Mouse (Mus musculus) mesoderm, embryonic 11.5 days (tissue): ENCODE results near the gene Pip4k2b.
"Not testable (repeated sequence)": the region's sequence is repeated elsewhere in the genome, so short reads cannot be mapped to it uniquely, and the experiment has no call there.

ENCODE experiments used
- DNase-seq: peaks from one replicate; pipeline ENCODE4 v3.0.0-alpha.2; 2012; ENCODE audit warnings: low read depth, low spot score

The Pip4k2b gene

DNA sequence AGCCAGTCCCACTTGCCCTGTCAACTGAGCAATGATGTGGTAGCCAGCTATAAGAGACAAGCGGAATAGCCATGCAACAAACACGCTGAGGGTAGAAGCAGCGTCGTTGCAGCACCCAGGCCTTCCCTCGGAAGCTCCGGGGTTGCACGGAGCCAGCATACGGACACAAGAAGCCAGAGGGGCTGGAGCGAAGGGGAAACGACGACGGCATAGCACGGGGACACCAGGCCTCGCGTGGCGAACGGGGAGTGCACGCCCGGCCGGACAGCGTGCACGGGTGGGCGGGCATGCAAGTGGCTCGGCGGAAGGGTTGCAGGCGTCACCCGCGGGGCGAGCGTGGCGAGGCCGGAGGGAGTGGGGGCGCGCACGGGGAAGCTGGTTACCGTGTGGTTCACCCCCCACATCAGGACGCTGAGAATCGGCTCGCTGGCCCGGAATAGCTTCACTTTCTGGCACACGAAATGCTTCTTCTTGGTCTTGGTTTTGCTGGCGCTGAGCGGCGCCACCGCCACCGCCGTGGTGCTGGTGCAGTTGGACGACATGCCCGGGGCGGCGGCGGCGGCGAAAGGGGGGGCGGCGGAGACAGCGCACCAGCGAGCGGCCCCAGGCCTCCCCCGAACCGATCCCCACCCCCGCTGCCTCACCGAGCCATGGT lies at the start of gene Pip4k2b:
Gene Pip4k2b (minus strand): TSS at position 642 of the 655 bp plus-strand sequence.
- peak; percentile 41 for DNase-seq

DNA sequence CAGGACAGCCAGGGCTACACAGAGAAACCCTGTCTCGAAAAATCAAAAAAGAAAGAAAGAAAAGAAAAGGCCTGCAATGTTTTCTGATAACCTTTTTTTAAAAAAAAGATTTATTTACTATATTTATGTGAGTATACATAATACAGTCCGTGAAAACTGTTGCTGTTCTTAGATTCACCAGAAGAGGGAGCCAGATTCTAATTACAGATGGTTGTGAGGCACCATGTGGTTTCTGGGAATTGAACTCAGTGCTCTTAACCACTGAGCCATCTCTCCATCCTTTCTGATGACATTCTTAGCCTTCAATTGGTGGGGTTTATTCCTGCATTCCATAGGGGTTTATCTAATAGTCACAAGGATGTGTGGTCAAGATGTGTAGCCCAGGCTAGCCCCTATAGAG lies 48.7 kb upstream of the Pip4k2b start:
- DNase-seq = peak; percentile 65

DNA sequence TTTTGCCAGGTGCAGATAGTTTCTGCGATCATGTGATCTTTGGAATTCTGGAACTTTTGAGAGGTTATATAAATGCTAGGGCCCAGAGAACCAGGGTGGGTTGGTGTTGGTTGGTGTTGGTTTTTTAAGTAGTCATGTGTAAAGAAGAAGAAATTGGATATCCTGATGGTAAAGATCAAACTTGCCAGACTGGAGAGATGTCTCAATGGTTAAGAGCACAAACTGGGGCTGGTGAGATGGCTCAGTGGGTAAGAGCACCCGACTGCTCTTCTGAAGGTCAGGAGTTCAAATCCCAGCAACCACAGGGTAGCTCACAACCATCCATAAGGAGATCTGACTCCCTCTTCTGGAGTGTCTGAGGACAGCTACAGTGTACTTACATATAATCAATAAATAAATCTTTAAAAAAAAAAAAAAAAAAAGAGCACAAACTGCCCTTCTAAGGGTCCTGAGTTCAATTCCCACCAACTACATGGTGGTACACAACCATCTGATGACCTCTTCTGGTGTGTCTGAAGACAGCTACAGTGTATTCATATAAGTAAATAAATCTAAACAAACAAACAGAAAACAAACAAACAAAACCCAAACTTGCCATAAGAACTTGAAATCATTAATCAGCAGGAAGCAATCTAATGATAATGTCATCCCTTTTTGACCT lies 46.4 kb upstream of the Pip4k2b start:
- not testable (repeated sequence) for DNase-seq

DNA sequence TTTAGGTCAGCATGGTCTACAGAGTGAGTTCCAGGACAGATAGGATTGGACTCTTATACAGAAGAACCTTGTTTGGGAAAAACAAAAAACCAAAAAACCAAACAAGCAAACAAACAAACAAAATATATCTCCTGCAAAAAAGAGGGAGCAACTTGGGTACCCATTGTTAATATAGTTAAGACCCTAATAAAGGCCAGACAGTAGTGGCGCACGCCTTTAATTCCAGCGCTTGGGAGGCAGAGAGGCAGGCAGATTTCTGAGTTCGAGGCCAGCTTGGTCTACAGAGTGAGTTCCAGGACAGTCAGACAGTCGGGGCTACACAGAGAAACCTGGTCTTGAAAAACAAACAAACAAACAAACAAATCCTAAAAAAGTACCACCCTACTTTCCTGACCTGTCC lies 45.2 kb upstream of the Pip4k2b start:
- no peak for DNase-seq

DNA sequence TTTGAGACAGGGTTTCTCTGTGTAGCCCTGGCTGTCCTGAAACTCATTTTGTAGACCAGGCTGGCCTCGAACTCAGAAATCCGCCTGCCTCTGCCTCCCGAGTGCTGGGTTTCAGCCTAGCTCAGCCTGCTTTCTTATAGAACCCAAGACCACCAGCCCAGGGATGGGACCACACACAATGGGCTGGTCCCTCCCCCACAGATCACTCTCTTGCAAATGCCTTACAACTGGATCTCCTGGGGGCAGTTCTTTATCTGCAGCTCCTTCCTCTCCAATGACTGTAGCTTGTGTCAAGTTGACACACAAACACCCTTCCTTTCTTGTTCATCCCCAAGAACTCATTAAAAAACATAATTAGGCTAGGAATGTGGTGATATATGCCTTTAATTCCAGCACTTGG lies 43.5 kb upstream of the Pip4k2b start:
- DNase-seq = no peak

DNA sequence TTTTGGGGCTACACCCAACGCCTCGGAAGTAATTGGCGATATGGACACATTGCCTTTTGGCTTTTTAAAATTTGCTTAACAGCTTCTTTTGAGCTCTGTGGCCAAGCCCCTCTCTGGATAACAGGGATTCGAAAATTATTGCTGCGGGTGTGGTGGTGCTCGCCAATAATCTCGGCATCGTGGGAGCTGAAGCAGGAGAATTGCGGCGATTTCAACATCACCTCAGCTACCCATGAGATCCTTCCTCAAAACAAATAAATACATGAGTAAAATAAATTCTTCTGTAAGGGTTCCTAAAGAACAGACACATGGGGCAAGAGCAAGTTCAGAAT lies 38.0 kb upstream of the Pip4k2b start:
- DNase-seq = no peak

DNA sequence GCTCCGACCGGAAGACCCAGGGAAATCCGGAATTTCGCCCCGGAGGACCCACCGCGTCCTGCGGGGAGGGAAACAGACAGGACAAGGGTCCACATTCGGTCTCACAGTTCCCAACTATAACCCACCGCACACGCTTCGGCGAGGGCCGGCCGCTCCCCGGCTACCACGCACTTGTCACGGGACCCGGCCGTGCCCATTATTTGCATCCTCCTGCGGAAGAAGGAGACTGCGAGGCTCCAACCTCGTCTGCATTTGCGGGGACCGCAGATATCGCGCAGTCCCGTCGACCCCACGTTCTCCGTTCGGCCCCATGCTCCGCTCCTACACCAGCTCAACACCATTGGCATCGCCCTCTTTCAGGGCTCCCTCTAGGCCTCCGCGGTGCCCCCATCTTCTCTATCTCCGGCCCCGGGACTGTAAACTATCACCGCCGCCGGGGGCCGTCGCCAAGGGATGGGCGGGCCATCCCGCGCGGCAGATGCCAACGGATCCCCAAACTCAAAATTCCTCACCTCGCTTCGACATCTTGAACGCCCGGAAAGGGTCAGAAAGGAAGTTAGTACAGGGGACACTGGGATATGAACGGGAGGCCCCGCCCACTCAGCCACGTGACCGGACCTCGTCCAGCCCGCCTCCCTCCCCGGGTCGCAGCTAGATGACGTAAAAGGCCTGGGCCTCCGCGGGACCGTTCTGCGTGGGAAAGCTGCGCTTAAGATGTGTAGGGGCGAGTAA lies 37.5 kb upstream of the Pip4k2b start, which contains the start of gene Rpl23:
Gene Rpl23 (minus strand): TSS at position 606 of the 732 bp plus-strand sequence.
- DNase-seq = peak; percentile 98

DNA sequence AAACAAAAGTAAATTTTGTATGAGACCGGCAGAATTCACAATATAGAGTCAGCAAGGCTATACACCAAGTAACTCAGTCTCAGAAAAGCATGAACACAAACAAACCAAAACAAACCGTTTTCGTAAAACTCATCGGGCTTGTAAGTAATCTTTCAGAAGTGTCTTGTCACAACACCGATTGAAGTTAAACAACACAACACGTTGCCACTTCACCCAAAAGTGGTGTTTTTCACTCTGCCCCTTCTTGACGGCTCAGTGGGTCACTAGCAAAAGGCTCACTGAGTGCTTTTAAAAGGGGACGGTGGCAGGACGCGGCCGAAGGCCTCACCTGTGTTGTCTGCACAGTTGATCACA lies 37.0 kb upstream of the Pip4k2b start:
- DNase-seq = no peak

DNA sequence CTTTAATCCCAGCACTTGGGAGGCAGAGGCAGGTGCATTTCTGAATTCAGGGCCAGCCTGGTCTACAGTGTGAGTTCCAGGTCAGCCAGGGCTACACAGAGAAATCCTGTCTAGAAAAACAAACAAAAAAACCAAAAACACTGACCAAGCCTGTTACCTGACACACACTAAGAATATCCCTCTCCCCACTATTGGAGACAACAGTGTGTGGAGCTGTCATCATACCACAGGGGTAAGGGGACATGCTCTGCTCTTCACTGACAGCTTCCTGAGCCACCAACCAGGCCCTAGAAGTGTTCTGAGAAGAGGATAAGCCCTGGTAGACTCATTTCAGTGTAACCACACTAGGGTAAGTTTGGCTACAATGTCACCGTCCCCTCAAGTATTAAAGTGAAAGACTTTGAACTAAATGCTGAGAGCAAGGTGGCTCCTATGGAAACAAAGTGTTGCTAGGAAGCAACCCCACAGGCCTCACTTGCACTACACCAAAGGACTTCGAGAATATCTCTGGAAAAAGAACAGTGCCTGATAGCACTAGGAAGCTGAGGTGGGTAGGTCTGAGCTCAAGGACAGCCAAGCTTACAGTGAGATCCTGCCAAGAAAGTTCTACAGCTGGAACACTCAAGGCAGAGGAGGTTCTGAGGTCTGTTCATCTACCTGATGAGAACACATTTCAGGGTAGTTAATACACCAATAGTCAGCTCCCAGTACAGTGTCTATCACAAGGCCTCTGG lies 35.6 kb upstream of the Pip4k2b start:
- DNase-seq = no peak

DNA sequence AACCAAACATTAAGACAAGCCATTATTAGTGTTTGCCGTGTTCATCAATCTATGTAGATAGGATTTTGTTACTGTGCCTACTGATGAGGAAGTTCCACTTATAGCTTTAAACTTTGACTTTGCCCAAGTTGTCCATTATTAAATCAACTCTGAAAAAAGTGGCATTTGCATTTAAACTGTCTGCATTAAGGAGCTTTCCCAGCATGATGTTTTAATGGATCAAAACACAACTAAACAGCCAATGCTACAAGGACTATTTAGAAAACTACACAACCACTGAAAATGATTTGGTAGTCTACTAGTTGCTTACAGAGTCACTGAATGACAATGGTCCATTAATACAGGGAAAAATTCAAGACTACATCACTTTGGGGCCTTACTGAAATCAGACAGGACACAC lies 34.4 kb upstream of the Pip4k2b start:
- no peak for DNase-seq

DNA sequence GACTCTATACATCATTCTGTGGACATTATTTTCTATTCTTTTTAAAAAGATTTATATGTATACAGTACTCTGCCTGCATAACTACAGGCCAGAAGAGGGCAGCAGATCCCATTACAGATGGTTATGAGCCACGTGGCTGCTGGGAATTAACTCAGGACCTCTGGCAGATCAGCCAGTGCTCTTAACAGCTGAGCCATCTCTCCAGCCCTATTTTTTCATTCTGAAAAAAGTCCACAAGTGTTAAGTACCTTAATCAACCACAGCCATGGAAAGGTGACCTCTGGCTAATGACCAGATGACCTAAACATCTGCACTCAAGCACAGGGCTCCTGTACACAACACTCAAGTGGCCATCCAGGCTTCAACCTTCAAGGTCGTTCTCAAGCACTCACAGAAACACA lies 32.6 kb upstream of the Pip4k2b start:
- DNase-seq = no peak

DNA sequence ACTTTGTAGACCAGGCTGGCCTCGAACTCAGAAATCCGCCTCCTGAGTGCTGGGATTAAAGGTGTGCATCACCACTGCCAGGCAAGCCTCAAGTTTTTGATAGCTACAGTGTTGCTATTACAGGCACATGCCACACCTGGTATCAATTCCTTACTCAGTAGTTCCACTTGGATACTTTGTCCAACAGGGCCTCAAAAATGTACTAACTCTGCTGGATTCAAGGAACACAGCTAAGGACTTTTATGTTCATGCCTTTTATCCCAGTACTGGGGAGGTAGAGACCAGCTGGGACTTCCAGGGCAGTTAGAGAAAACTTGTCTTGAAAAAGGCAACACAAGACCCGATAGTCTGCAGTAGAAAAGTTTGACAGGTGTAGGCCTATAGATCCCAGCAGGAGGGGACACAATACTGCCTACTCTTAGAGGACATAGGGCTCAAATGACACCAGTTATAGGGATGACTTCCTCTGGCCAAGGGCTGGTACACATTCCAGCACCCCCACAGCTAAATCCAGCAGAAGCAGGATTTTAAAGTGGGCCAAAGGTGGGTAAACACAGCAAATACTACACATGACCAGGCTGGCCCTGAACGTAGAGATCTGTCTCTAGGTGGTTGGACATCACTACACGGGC lies 32.1 kb upstream of the Pip4k2b start:
- no peak for DNase-seq

DNA sequence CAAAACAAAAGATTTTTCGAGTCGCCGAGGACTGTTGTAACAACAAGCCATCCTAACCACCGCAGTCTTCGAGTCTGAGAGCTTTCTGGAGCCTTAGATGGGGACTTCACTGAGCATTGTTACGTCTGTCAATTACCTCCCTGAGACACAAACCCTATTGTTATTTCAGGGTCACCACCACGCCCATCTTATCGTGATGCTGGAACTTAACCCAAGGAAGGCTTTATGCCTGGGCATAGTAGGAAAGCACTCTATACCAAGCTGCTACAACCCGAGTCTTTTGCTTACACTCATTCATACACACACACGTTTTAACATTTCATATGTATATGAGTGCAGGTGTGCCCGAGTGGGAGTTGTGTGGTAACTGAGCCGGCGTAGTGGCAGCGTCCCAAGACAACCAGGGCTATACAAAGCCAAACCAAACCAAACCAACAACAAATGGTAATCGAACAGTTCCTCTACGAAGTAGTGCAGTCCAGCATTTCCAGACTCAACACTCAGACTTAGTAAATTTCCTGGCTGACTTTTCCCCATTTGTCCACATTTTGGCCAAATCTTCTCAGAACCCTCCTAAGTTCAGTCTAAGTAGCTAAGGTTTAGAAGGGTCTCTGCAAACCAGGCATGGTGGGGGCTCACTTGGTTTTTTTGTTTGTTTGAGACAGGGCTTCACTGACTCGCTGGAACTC lies 31.4 kb upstream of the Pip4k2b start, which contains the start of gene 1700001P01Rik:
Gene 1700001P01Rik (minus strand): TSS at position 111 of the 689 bp plus-strand sequence.
- DNase-seq = no peak

DNA sequence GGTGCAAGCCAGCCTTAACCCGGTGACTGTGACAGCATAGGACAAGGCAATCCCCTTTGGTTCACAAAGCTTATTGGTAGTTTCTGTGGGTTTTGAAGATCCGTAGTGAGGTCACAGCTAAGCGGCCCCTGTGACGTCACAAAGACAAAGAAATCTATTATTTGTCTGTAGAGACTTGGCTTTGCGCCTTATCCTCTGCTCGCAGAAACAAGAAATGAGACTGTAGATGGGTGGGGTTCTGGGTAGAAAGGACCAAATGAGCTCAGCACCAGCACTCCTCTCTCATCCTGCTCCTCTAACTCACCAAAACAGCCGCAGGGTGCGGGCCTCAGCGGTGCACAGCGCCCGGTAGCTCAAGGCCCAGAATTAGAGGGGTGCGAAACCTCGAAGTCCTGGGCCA lies 30.7 kb upstream of the Pip4k2b start:
- no peak for DNase-seq

DNA sequence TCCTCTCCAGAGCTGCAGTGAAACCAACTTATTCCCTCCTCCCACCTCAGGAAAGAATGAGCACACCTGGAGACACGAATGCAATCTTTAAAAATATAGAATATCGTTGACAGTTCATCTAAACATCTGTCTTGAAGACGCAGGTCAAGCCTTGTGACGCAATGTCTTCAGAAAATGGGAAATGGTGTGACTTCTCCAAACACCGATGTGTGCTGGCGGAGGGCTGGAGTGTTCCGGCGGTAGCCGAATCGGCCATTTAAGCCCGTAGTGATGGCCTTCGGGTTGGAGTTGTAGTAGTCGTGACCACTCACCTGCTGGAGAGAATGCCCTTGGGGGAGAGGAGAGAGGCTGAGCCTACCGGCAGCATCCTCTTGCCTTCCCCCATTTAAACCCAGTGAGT lies 26.9 kb upstream of the Pip4k2b start:
- no peak for DNase-seq

DNA sequence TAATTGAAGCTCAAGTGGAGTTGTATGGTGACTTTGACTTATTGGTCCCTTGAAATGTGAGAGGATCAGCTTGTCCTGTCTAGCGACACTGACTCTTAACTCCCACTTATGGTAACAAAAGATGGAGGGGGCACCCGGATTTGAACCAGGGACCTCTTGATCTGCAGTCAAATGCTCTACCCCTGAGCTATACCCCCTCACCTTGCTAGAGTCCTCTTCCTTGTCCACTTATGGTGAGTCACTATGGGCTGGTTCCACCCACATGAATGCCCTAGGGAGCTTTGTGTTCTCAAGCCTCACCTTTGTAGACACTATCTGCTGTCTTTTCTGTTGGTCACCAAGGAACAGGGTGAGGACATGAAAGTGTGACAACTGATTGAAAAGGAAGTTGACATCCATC lies 25.2 kb upstream of the Pip4k2b start:
- DNase-seq = no peak

DNA sequence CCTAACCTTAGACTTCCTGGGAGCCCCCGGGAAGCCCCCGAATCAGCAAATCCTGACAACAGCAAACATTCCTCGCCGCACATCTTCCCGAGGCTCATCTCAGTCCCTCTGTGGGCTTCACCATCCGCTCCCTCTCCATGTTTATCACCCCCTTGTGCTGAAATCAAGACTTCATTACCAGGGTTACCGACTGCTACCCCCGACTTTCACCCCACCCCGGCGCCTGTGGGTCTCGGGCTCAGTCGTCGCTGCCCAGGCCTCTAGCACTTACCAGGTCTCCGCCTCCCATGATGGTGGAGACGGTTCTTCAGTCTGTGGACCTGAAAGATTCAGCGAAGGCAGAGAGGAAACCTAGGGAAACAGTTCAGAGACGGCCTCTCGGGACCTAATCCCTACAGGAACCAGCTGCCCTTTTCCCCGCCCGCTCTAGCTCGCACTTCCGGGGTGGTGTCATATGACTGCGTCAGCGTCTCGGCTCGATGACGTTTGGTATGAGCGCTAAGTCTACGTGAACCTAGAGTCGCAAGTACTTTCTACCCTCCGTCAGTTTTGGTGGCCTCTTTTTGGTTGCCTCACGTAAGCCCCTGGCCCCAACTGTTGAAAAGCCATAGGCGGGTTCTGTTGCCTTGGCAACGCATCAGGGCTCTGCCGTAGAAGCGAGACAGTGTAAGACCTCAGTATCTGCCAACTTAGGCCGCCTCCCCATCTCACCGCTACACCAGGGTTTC lies 21.8 kb upstream of the Pip4k2b start, which contains the start of gene Cwc25:
Gene Cwc25 (minus strand): TSS at position 403 of the 728 bp plus-strand sequence.
- DNase-seq = peak; percentile 95

DNA sequence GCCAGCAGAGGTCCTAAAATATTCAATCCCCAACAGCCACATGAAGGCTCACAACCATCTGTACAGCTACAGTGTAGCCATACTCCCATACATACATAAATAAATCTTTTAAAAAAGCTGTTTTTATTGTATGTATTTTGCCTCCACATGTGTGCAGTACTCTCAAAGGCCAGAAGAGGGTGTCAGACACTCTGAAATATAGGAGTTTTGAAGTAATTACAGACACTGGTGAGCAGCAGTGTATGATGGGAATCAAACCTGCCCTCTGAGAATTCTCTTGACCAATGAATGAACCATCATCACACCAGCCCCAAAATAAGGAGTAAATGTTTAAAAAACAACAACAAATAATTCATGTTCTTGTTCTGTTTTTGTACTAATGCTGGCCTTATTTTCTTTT lies 17.1 kb upstream of the Pip4k2b start:
- DNase-seq = no peak

DNA sequence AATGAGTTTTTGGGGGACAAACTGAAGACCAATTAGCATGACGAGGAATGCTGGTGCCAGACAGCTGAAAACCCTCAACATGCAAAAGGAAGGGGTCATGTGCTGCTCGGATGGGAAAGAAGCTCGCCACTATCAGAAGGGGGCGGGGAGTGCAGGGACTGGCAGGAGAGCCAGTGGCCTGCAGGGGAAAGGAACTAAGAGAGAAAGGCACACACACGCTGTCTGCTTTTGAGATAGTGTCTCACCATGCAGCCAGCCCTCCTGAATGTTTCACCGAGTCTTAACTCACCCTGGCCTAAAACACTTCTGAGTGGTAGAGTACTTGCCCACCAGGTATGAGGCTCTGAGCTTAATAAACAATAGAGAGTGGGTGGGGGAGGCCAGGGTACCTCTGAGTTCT lies 14.4 kb upstream of the Pip4k2b start:
- no peak for DNase-seq

DNA sequence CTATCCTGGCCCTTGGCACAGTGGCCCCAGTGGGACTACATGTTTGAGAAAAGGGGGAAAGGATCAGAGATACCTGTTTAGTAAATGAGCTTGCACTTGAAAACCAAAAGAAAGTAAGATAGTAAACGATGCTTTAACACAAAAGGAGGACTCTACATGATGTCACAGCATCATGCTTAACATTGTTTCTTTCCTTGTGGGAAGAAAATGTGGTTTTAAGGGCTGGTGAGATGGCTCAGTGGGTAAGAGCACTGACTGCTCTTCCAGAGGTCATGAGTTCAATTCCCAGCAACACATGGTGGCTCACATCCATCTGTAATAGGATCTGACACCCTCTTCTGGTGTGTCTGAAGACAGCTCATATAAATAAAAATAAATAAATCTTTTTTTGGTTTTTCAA lies 13.6 kb upstream of the Pip4k2b start:
- DNase-seq = no peak
